Mouse (Mus musculus): ENCODE measurements around the gene Olfr862. TPM values are rescaled to one million over a fixed set of nuclear protein-coding genes. Genes with fewer than 3 reads are reported as not detected.

Olfr862 gene
- polyA plus RNA-seq (2012; ENCODE audit: insufficient read depth, insufficient read length, missing spikeins): not detected in 2 replicates

DNA sequence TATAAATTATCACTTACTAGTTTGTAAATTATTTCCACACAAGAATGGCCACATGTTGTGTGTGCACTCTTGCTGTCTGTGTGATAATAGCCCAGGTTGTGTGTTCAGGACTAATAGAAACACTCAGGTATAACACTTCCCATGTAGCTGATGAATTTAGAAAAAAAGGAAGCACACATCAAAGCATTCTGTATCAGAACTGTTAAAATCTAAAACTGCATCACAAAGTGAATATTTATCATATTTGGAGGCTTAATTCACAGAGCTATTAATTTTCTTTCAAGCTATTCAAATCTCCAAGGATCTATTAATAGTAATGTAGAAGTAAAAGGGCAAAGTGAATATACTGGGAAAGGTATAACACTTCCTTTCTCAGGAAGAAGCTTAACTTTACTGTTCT lies at the start of gene Olfr862:
Gene Olfr862, minus strand, starts transcription at position 101 of the 400 bp plus-strand sequence.
- Histone ChIP-seq H3K27ac (ENCODE audit: insufficient read depth, low read depth, low read length) (no peak within 1 kb of the TSS), H3K4me1 (ENCODE audit: control insufficient read depth, insufficient read depth, low read length) (no peaks in the 10 kb centered on the region), H3K4me3 (ENCODE audit: insufficient read depth, low read length) (no peak within 1 kb of the TSS)
- TF ChIP-seq POLR2A (IDR thresholded peaks at IDR 0.05; ENCODE audit: borderline replicate concordance, low read depth, low read length): no peak
- no peak for TF ChIP-seq CTCF (IDR thresholded peaks at IDR 0.05; ENCODE audit: low read depth, low read length)

- H3K27ac ChIP-seq (ENCODE audit: insufficient read depth, low read depth, low read length): no peak within 1 kb of the TSS
- TF ChIP-seq POLR2A (IDR thresholded peaks at IDR 0.05; ENCODE audit: borderline replicate concordance, low read depth, low read length) (no peak), CTCF (IDR thresholded peaks at IDR 0.05; ENCODE audit: low read depth, low read length) (no peak)
- H3K4me3 ChIP-seq (ENCODE audit: insufficient read depth, low read length): no peak within 1 kb of the TSS
- H3K4me1 ChIP-seq (ENCODE audit: control insufficient read depth, insufficient read depth, low read length): no peaks in the 10 kb centered on the region
Observed at GRCm38 (mm10) chr9:19916565-19916964, 28.8 kb upstream of the Olfr862 start, which contains the start of gene Olfr77. Gene Olfr77, plus strand, starts transcription at chr9:19916865.

DNA sequence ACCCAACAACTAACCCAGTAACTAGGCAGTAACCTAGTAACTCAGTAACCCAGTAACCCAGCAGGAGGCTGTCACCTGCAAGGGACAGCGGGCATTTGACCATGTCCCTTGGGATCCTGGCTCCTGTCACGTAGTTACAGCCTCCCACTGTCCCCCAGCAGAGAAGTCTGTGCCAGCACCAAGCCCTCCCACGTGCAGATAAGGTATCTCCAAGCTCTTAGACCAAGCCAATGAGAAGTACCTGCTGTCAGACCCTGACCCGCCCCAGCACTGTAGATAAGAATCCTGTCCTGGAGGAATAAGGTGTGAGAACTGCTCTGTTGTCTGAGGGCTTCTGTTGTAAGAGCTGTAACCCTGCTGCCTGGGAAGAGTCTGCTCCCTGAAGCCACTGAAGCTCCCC lies 23.4 kb upstream of the Olfr862 start:
- no peak overlapping the region for H3K4me3 ChIP-seq (ENCODE audit: insufficient read depth, low read length)
- no peak overlapping the region for H3K27ac ChIP-seq (ENCODE audit: insufficient read depth, low read depth, low read length)
- TF ChIP-seq POLR2A (IDR thresholded peaks at IDR 0.05; ENCODE audit: borderline replicate concordance, low read depth, low read length) (no peak), CTCF (IDR thresholded peaks at IDR 0.05; ENCODE audit: low read depth, low read length) (no peak)
- H3K4me1 ChIP-seq (ENCODE audit: control insufficient read depth, insufficient read depth, low read length): no peaks in the 10 kb centered on the region

DNA sequence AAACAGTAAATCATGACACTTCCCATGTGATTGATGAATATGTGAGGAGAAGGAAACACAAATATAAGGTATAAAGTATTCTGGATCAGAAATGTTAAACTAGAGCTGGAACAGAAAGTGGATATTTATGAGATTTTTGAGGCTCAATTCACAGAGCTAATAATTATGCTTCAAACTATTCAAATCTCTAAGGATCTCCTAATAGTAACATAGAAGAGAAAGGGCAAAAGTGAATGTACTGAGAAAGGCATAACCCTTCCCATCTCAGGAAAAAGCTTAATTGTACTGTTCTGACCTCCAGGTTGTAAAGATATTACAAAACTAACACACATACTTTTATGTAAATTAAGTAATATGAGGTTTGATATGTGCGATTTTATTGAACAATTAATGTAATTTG lies 38.2 kb downstream of the Olfr862 start, which contains the start of gene Olfr860:
Gene Olfr860, minus strand, starts transcription at position 101 of the 400 bp plus-strand sequence.
- TF ChIP-seq POLR2A (IDR thresholded peaks at IDR 0.05; ENCODE audit: borderline replicate concordance, low read depth, low read length): no peak
- no peak for TF ChIP-seq CTCF (IDR thresholded peaks at IDR 0.05; ENCODE audit: low read depth, low read length)
- H3K4me1 ChIP-seq (ENCODE audit: control insufficient read depth, insufficient read depth, low read length): no peaks in the 10 kb centered on the region
- no peak within 1 kb of the TSS for H3K4me3 ChIP-seq (ENCODE audit: insufficient read depth, low read length)
- H3K27ac ChIP-seq (ENCODE audit: insufficient read depth, low read depth, low read length): no peak within 1 kb of the TSS

Other genes with a start within 250 kb of the Olfr862 start
- gene Olfr857, start 178.6 kb downstream of the Olfr862 start, polyA plus RNA-seq (2012; ENCODE audit: insufficient read depth, insufficient read length, missing spikeins): not detected in 2 replicates
- gene Olfr58, start 107.7 kb downstream of the Olfr862 start, polyA plus RNA-seq (2012; ENCODE audit: insufficient read depth, insufficient read length, missing spikeins): not detected in 2 replicates
- not detected in 2 replicates for gene Olfr859, start 83.1 kb downstream of the Olfr862 start, polyA plus RNA-seq (2012; ENCODE audit: insufficient read depth, insufficient read length, missing spikeins)
- gene Olfr860, start 38.3 kb downstream of the Olfr862 start, polyA plus RNA-seq (2012; ENCODE audit: insufficient read depth, insufficient read length, missing spikeins): not detected in 2 replicates
- gene Olfr77, start 28.9 kb upstream of the Olfr862 start, polyA plus RNA-seq (2012; ENCODE audit: insufficient read depth, insufficient read length, missing spikeins): 0.15 TPM in 1 of 2 replicates, not detected in the other
- not detected in 2 replicates for gene Olfr866, start 140.0 kb upstream of the Olfr862 start, polyA plus RNA-seq (2012; ENCODE audit: insufficient read depth, insufficient read length, missing spikeins)
- gene Olfr867, start 169.6 kb upstream of the Olfr862 start, polyA plus RNA-seq (2012; ENCODE audit: insufficient read depth, insufficient read length, missing spikeins): not detected in 2 replicates
- gene Olfr868, start 210.6 kb upstream of the Olfr862 start, polyA plus RNA-seq (2012; ENCODE audit: insufficient read depth, insufficient read length, missing spikeins): not detected in 2 replicates
- gene Olfr869, start 241.0 kb upstream of the Olfr862 start, polyA plus RNA-seq (2012; ENCODE audit: insufficient read depth, insufficient read length, missing spikeins): not detected in 2 replicates

All from bone marrow macrophage, adult 2 months (primary cell).